Mouse (Mus musculus): ENCODE data around the gene Fnbp1l. TPM values are rescaled to one million over a fixed set of nuclear protein-coding genes. Genes with fewer than 3 reads are reported as not detected.

The Fnbp1l gene
- total RNA-seq, 4 experiments from 2014 or later: 2.0 to 3.7 (median 2.5) TPM

DNA sequence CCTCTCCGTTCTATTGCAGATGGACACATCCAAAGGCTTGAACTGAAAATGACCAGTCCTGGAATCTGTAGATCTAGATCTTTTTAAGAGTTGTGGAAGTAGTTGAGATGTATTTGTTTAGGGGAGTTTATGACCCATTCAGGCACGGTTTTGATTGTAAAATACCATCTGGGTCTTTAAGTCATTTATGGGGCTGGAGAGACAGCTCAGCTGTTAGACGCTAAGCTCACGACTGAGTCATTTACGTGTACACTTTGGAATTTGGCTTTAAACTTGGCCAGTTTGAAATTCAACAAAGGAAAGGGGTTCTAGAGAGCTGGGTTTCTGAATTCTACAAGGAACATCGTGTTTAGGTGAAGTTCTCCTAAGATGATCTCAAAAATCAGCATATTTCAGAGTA, 124.8 kb downstream of the Fnbp1l start:
- no peak for DNase-seq (ENCODE audit: low spot score in 2 of 2)

DNA sequence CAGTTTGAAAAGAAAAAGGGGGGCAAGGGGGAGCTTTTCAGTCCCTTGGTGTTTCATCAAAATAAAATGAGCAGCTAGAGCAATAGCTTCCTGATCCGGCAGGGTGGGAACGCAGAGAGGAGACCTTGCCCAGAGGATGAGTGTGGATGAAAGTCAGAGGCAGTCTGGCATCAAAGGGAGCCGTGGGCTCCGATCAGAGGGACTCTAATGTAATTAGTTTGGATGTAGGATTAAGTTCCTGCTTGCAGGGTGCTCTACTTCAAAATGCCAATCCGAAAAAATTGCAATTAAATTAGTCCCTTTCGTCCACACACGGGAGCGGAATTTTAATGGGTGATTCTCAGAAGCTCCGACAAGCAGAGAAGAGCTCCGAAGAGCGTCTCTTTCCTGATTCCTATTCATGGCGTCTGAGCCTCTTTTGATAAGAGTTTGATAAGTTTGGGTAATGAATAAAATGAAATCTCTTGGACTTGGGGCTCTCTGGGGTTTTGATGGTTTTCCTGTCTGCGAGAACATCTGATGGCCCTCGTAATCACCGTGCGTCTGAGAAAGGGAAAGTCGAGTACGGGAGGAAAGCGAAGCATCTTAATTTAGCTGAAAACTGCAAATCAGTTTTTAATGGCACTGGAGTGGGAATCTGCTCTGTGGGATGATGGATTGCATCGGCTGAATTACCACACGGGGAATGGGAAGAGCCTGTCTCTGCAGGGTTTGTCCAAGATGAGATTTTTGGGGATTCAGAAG, 126.5 kb downstream of the Fnbp1l start:
- no peak for DNase-seq (ENCODE audit: low spot score in 2 of 2)

DNA sequence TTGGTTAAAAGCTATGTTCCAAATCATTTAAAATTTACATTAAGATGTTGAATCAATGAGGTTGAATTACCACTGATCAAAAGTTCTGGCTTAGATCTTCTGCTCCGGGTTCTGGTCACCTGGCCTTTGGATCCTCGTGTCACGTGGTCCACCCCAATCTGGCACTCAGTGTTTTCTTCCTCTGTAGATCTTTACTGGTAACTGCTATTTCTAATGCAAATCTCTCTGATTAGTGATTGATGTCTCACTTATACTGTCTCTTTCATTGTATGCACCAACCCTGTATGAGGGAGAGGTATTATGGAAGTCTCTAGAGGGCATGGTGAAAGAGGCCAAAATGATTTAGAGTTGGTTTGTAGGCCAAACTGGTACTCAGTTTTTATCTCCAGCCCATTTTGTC, 127.5 kb downstream of the Fnbp1l start:
- no peak for DNase-seq (ENCODE audit: low spot score in 2 of 2)

DNA sequence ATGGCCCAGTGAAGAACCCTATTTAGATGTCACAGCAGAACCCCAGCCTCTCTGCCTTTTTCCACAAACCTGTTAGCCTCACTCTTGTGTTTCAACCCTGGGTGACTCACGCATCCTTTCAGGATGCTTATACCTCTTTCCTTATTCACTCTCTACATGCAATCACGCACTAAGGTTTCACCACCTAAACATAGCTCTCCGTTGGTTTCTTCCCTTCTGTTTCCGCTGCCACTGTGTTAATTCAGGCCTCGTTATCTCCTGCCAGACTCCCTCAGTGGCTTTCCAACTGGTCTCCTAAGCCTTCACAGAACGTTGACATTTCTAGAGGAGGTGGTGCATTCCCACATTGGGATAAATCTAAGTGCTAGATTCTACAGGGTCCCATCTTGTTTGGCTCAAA, 128.9 kb downstream of the Fnbp1l start:
- no peak for DNase-seq (ENCODE audit: low spot score in 2 of 2)

Small RNA genes lying within 50 kb of the gene (microRNA-seq; reads per million reads assigned to microRNA genes)
- not detected for gene Mir7657

Other genes with a start within 250 kb of the Fnbp1l start
- 1 to 10 TPM in 2 of 4 experiments, under 1 TPM in 2; 0.90 to 1.4 (median 1.1) TPM for gene Pde5a, start 109.2 kb upstream of the Fnbp1l start, total RNA-seq (2022)